Mouse (Mus musculus): ENCODE data around the gene H2-Q10.
"Not testable (repeated sequence)": the region's sequence is repeated elsewhere in the genome, so short reads cannot be mapped to it uniquely, and the experiment has no call there.

H2-Q10 gene

DNA sequence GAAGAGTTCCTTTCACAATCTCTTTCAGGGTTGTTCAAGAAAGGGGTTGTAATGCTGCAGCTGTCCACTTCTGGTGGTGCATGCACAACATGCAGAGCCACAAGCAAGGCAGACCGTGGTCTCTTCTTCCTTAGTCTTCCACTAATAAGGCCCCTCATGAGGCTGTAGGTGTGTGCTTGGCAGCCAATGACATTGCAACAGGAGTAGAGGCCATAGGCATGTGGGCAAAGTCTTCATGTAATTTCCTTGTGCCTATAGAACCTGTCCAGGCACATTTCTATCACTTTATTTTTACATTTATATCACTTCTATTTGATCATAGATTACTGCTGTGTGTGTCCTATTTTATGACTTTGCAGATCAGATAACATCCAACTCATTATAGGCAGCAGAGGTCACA is 11.6 kb upstream of the H2-Q10 start:
- intact Hi-C loops (cut with DNase I), result not testable (repeated sequence)

DNA sequence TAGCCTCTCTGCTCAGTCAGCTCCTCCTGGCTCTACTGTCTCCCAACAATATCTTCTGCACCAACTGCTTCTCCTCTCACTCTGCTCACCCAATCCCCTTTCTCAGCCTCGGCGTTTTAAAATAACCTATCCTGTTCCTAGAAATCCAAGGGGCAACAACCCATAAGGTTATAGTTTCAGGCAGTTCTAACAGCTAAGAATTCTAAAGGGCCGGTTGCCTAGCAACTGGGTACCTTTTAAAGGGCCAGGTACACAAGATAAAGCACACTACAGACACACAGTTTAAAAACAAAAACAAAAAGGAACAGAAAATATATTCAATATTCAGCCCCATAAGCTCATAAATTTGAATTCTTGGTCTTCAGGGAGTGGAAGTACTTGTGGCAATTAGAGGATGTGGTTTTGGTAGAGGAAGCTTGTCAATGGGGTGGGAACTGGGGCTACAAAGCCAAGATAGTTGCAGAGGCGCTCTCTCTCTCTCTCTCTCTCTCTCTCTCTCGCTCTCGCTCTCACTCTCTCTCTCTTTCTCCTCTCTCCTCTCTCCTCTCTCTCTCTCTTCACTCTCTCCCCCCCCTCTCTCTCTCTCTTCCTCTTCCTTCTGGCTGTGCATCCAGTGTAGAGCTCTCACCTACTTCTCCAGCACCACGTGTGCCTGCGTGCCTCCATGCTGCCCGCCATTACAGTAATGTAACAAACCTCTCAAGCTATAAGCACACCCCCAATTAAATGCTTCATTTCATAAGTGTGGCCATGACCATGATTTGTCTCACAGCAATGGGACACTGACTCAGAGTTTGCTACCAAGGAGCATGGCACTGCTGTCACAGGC is 9.2 kb upstream of the H2-Q10 start:
- intact Hi-C loops (cut with DNase I), result not testable (repeated sequence)

DNA sequence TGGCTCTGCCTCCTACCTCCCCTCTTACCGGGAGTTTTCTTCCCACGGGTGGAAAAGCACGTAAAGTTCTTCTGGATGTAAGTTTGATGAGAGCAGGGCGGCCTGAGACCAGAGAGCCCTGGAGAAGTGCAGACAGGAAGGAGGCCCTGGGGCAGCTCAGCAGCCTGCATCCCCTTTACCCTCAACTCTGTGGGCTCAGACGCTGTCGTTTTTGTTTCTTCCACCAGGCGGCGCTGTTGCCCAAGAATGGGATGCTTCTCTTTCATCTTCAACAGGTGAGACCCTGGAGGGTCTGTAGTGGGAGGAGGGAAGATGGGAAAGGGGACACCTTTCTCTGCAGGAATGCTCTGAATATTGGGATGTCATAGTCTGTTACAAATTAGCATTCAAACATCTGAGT is 4.2 kb upstream of the H2-Q10 start:
- intact Hi-C loops (cut with DNase I), result not testable (repeated sequence)

DNA sequence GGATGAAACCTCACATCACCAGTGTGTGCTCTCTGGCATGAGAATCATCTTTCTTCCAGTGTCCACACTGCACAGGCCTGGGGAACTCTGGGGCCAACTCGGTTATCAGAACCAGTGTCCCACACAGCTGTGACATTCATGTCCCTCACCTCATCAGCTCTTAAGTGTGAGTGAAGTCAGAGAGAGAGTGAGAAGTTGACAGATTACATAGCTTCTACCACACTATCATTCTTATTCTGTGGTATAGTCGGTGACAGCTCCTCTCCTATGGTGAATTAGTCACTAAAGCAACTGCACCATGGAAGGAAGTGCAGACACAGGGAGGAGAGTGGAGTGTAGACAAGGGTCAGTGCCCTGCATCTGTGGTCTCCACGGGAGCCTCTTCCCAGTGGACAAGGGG is 953 bp upstream of the H2-Q10 start:
- intact Hi-C loops (cut with DNase I), result not testable (repeated sequence)

DNA sequence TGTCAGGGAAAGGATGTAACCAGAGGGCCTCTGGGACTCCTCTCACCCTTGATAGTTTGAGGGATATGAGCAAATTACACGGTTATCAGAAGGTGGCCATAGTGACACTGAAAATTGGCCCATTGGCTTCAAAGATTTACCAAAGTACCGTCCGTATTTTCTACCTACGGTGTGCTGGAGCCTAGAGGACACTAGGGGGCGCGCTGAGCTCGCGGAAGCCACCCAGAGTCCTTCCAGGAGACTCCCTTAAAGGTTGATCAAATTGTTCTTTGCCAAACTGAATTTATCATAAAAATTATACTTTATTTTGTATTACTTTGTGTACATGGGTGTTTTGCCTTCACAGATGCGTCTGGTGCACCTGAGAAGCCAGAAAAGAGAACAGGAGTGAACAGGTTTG is 14.2 kb downstream of the H2-Q10 start:
- intact Hi-C loops (cut with DNase I), result no loop called here

DNA sequence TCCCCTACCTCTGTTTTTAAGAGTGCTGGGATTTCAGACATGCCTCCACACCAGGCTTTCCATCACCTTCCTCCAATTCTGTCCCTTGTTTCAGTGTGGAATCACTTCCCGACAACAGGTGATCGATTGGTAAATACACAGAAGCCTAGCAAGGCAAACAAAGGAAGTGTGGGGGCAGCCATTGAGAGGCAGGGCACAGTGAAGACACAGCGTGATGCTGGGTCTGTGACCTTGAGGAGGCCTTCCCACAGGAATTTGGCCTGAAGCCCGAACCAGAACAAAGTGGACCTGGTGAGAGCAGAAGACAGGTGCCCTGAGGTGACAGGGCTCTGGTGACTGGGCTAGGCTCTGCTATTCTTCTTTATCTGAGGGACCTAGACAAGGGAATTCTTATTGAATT is 15.8 kb downstream of the H2-Q10 start:
- intact Hi-C loops (cut with DNase I), result no loop called here

DNA sequence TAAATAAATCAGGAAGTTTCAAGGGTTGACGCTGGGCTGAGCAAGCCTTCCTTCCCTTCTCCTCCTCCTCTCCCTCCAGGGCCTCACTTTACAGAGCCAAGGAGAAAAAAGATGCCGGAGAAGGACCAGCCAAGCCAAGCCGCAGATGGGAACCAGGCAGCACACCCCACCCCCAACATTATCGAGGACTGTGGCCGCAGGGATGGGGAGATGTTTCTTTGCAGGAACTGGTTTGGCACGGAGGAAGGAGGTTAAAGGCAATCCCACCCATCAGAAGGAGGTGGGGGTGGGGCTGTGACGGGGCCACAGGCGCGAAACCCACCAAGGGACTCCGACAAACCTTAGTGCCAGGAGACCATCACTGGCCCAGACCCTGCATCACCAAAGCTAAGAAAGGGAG is 16.8 kb downstream of the H2-Q10 start:
- intact Hi-C loops (cut with DNase I), result no loop called here

DNA sequence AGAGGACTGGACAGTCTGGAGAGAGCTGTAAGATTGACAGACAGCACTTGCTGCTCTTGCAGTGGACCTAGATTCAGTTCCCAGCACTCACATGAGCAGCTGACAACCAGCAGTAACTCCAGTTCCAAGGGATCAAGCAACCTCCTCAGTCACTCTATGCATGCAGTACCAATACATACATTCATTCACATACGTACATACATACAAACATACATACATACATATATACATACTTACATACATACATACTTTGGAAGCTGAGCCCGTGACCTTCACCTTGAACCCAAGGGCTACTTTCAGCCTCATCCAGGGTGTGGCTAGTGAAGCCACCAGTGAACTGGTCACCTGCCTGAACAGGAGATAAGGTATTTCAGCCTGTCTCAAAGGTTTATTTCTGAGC is 18.2 kb downstream of the H2-Q10 start:
- intact Hi-C loops (cut with DNase I), result no loop called here

DNA sequence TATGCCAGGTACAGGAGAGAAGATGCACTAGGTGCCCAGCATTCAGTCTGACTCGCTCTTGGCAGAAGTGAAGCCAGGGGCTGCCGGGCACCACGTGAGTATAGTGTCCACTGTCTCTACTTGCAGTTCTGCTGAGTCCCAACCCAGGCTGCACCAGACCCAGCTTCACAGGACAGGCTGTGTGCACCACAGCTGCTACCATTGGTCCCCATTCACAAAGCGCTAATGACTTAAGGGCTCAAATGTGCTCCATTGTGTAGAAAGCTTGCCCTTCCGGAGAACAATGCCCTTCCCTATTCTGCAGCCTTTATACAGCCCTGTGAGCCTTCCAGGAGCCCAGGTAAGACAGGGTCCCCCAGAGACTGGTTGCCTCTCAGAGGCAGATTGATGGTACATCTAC is 20.4 kb downstream of the H2-Q10 start:
- intact Hi-C loops (cut with DNase I), result no loop called here

DNA sequence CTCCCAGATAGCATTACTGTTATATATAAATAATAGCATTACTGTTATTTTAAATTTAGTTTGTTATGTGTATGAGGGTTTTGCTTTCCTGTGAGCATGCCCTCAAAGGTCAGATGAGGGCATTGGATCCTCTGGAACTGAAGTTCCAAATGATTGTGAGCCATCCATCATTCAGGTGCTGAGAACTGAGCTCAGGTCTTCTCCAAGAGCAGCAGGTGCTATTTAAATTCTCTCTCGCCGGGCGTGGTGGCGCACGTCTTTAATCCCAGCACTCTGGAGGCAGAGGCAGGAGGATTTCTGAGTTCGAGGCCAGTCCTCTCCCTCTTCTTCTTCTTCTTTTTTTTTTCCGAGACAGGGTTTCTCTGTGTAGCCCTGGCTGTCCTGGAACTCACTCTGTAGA is 27.2 kb downstream of the H2-Q10 start:
- intact Hi-C loops (cut with DNase I), result no loop called here

DNA sequence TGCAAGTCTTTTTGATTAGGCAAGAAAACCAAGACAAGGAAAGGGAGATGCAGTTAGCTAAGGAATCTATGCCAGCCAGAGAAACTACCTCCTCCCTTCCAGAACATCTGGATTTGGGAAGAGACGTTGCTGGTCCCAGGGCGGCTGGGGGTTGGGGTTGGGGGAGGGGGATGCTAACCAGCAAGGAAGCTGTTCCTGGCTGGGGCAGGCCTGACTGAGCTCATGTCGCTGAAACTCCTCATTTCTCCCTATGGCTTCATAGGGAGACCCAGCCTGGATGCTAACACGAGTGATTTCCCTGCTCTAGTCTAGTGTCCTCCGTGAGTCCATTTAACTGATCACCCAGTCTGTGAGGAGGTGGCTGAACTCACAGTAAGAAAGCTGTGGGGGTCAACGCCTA is 32.3 kb downstream of the H2-Q10 start:
- intact Hi-C loops (cut with DNase I), result no loop called here

DNA sequence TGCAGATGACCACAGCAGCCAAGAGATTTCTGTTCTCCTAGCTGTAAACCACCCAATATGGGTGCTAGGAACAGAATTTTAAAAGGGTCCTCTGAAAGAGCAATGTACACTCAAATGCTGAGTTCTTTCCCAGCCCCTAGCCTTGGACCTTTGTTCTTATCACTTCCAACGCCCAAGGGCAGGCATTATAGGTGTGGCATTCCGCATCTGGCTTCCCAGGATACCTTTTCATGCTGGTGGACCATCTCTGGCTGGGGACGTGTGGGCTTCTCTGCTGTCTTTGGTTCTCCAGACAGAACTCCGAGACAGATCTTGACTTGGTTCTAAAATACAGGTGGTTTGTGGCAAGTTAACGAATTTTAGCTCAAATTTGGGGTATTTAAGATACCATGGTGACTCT is 32.9 kb downstream of the H2-Q10 start:
- intact Hi-C loops (cut with DNase I), result no loop called here

DNA sequence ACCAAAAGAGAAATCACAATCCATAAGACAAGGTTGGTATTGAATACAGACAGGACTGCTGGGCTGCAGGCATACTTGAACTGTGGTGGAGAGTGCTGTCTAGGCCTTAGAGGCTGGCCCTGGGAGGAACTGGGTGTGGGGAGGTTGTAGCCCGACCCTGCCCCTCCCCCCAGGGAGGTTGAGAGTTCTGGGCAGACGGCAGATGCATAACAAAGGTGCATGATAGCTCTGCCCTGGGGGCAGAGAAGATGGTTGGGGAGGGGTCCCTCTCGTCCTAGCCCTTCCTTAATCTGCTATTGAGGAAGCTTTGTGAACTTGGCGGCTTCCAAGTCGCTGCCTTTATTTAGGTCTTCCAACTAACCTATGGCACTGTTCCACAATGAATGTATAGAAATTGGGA is 34.0 kb downstream of the H2-Q10 start:
- intact Hi-C loops (cut with DNase I), result no loop called here

DNA sequence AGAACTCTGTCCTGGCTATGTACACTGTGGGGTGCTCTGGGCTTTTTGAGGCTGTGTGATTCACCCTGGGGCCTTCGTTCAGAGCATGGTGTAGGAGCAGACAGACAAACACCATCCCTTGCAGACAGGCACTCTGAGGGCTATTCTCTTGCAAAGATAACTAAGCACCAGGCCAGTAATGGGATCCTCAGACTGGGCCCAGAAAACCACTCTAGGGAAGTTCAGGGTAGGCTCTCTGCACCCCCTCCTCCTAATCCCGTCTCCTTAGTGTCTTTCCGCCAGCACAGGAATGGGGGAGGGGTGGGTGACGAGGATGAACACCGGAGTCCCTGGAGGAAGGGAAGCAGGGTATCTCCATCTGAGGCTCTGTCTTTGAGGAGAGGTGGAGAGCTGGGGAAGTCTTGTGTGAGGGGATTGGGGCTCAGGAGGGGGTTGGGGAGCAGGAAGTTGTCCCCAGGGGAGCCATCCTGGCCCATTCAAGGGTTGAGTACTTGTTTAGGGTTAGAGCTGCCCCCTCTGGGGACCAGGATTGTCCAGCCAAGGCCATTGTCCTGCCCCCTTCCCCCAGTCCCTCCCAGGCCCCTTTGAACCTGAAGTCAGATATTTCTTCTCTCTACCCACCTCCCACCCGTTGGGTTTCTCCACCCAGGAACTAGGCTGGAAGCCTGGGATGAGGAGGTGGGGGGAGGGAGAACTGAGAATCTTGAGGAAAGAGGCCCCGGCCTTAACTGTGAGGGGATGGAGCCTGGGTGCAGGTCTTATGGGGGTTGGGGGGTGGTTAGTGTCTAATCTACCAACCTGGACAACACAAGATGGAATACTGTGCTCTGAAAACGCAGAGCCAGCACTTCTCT is 35.0 kb downstream of the H2-Q10 start:
- intact Hi-C loops (cut with DNase I), result no loop called here

DNA sequence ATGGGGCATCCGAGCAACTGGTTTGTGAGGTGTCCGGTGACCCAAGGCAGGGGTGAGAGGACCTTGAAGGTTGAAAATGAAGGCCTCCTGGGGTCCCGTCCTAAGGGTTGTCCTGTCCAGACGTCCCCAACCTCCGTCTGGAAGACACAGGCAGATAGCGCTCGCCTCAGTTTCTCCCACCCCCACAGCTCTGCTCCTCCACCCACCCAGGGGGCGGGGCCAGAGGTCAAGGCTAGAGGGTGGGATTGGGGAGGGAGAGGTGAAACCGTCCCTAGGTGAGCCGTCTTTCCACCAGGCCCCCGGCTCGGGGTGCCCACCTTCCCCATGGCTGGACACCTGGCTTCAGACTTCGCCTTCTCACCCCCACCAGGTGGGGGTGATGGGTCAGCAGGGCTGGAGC is 35.9 kb downstream of the H2-Q10 start, which contains the start of gene Pou5f1:
Pou5f1 (plus strand) TSS at position 243 of the 400 bp plus-strand sequence.
- intact Hi-C loops (cut with DNase I), result no loop called here

DNA sequence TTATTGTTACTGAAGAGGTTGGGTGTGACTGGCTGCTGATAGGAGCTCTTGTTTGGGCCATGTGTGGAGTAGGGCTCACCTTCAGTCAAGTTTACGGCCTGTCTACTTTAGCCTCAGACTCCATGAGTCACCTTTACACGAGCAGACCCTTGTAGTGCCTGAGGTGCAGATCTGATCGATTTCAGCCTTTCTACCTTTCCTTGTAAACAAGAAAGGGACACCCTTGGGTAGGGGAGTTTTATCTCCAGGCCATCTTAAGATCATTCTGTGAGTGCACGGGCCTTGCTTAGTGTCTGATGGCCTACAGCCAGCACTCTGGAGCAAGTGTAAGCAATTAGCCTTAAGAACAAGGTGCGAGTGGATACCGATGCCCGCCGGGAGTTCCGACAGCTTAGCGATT is 37.0 kb downstream of the H2-Q10 start:
- intact Hi-C loops (cut with DNase I), result no loop called here

DNA sequence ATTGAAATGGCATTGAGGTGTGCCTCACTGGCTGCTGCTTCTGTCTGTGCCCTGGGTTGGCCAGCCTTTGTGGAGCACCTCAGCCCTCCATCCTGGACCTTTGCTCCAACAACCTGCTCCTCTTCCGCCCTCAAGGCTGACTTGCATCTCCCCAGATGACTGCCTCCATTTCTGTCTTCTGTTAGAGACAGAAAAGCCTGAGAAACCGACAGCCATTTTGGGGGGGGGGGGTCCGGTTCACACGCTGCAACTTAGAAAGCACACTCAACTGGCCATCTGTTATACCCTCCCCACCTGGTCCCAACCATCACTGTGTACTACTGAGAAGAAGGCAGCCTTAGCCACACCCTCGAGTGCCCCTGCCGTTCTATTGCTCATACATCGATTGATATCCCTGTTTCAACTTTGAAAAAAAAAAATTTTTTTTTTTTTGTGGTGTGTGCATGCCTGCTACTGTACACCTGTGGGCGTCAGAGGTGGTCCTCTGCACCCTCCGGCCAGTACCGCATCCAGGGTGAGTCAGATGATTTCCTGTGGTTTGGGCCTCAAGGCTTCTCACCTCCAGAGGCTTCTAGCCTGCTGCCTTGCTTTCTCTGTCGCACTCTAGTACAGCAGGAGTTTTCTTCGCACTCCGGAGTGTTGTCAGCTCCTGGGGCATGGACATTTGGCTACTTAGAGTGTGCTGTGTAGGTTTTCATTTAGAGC is 37.8 kb downstream of the H2-Q10 start:
- intact Hi-C loops (cut with DNase I), result no loop called here

DNA sequence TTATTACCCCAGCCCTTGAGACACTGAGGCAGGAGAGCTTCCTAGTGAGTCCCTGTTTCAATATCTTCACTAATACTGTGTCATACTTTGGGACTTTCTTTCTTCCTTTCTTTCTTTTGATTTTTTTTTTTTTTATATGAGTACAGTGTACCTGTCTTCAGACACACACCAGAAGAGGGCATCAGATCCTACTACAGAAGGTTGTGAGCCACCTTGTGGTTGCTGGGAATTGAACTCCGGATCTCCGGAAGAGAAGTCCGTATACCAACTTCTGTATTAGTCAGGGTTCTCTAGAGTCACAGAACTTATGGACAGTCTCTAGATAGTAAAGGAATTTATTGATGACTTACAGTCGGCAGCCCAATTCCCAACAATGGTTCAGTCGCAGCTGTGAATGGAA is 38.4 kb downstream of the H2-Q10 start:
- intact Hi-C loops (cut with DNase I), result not testable (repeated sequence)

DNA sequence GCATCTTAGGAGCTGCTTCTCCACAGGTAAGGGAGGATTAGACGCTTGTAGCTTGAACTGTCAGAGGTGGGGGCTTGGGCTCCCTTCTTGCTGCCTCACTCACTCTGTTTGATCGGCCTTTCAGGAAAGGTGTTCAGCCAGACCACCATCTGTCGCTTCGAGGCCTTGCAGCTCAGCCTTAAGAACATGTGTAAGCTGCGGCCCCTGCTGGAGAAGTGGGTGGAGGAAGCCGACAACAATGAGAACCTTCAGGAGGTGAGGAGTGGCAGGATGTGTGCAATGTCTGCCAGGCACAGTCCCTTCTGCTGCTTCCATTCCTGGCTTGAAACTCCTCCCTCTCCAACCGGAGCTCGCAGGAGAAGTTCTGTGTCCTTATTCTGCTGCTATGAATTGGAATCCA is 39.4 kb downstream of the H2-Q10 start:
- intact Hi-C loops (cut with DNase I), result no loop called here

DNA sequence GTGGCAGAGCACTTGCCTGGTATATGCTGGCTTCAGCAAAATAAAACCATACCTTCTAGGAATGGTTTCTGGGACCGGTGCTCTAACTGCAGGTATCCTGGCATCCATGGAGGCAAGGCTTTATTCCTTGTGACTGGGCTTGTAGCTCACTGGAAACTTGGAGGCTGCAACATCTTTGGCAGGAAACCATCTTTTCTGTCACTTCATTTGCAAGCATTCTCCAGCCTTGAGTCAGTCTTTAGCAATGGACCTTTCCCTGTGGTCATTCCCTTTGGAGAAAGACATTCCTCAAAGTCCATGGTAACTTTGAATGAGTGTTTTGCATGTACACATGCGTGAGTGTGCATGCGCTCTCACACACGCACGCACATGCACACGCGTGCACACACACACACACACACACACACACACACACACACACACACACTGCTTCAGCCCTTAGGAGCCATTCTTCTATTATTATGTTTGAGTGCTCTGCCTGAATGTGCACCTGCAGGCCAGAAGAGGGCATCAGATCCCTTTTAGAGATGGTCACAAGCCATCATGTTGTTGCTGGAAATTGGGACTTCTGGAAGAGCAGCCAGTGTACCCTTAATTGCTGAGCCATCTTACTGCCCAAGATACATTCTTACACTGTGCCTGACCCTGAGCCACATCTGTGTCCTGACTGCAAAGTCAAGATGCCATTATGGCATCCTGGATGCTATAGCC is 43.2 kb downstream of the H2-Q10 start:
- intact Hi-C loops (cut with DNase I), result no loop called here

DNA sequence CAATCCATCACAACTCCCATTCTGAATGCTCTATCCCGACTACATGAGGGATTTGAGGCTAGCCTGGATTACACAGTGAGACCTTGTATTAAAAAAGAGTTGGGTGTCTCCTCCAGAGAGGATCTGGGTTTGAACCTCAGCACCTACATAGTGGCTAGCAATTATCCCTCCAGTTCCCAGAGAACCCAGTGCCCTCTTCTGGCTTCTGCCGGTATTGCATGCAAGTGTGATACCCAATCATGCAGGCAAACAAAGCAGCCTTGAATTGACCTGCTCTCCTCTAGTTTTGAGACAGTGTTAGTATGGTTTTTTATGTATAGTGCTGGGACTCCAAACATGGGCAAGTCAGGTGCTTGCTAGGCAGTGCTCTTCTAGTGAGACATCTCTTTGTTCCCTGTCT is 44.0 kb downstream of the H2-Q10 start:
- intact Hi-C loops (cut with DNase I), result no loop called here

Data from adrenal gland (tissue).